Mouse (Mus musculus) heart, embryonic 13.5 days (tissue): ENCODE results near the gene Bmp7. TPM values are rescaled to one million over a fixed set of nuclear protein-coding genes. Genes with fewer than 3 reads are reported as not detected.

Experiments used
- ATAC-seq: fragments of 200-750 bp; cut with Nextera tagmentation; 2 replicates; pipeline ENCODE4 v1.8.0; 2017; ENCODE audit warnings: moderate TSS enrichment; ENCODE audit not compliant: insufficient number of reproducible peaks, low FRiP score, low TSS enrichment; ENCODE audit errors: extremely low read depth
- H3K27ac ChIP-seq: fragments of 300-500 bp; sonication (generic); replicated peaks from 2 replicates; pipeline ENCODE4 v1.5.1; 2015; ENCODE audit warnings: moderate library complexity, mild to moderate bottlenecking, inconsistent platforms
- H3K27me3 ChIP-seq: fragments of 300-500 bp; sonication (generic); replicated peaks from 2 replicates; pipeline ENCODE4 v1.6.1; 2015; ENCODE audit warnings: mild to moderate bottlenecking, inconsistent platforms
- H3K36me3 ChIP-seq: fragments of 300-500 bp; sonication (generic); 2 replicates; pipeline ENCODE4 v1.6.1; 2015; ENCODE audit warnings: mild to moderate bottlenecking, inconsistent platforms
- H3K4me1 ChIP-seq: fragments of 300-500 bp; sonication (generic); 2 replicates; pipeline ENCODE4 v1.6.1; 2015; ENCODE audit warnings: inconsistent platforms
- H3K4me2 ChIP-seq: fragments of 300-500 bp; sonication (generic); 2 replicates; pipeline ENCODE4 v1.6.1; 2015; ENCODE audit warnings: inconsistent platforms, mild to moderate bottlenecking, moderate library complexity
- H3K4me3 ChIP-seq: fragments of 300-500 bp; sonication (generic); 2 replicates; pipeline ENCODE4 v1.5.1; 2015; ENCODE audit warnings: moderate library complexity, mild to moderate bottlenecking, inconsistent platforms
- H3K9ac ChIP-seq: fragments of 300-500 bp; sonication (generic); 2 replicates; pipeline ENCODE4 v1.6.1; 2015; ENCODE audit warnings: inconsistent platforms, mild to moderate bottlenecking, moderate library complexity
- H3K9me3 ChIP-seq: fragments of 300-500 bp; sonication (generic); 2 replicates; pipeline ENCODE4 v1.6.1; 2016; ENCODE audit warnings: inconsistent platforms
- WGBS: fragments of 180-500 bp; shearing (Covaris S2); methylation state at CpG from one replicate; pipeline ENCODE4 v1.1.7; 2015; ENCODE audit warnings: mixed read lengths; 5-methylcytosine and 5-hydroxymethylcytosine counted together
- polyA plus RNA-seq: library from polyadenylated mRNA; unstranded; fragments of >200 nt; fragmentation: Nextera tagmentation; extraction: Ambion mirVana; gene quantifications from 2 replicates; pipeline ENCODE4 v1.2.1, GENCODE M21; 2015

The Bmp7 gene
- polyA plus RNA-seq, 1 experiment from 2014 or later, result 40.3 TPM

DNA sequence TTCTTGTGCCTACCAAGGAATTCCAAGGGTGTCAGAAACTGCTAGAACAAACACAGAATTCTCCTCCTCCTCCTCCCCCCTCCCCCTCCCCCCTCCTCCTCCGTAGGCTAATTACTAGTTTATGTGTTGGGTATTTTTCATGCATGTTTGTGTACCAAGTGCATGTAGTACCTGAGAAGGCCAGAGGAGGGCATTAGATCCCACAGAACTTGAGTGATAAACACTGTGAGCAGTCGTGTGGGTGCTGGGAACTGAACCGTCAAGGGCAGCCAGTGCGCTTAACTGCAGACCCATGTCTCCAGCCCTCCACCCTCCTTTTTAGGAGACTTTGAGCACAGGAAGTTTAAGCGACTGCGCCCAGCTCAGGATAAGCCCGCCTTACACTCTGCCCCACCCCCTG is 75.6 kb downstream of the Bmp7 start:
- H3K9me3 ChIP-seq, result peaks cover 4% of the 10 kb centered on the region; the same call in 1 of the 2 replicates
- 90% methylated on average over 7 of the region's 7 CpGs for WGBS
- no peak for ATAC-seq
- H3K4me3 ChIP-seq, result no peak overlapping the region
- H3K36me3 ChIP-seq, result peaks cover 13% of the 10 kb centered on the region
- no peak overlapping the region for H3K4me2 ChIP-seq
- no peak overlapping the region for H3K9ac ChIP-seq
- peaks cover 78% of the 10 kb centered on the region for H3K4me1 ChIP-seq
- H3K27me3 ChIP-seq, result 0 out of 2 replicates have a peak, but pooled peaks cover 4% of the 10 kb centered on the region
- peak overlapping the region; percentile 79 for H3K27ac ChIP-seq

DNA sequence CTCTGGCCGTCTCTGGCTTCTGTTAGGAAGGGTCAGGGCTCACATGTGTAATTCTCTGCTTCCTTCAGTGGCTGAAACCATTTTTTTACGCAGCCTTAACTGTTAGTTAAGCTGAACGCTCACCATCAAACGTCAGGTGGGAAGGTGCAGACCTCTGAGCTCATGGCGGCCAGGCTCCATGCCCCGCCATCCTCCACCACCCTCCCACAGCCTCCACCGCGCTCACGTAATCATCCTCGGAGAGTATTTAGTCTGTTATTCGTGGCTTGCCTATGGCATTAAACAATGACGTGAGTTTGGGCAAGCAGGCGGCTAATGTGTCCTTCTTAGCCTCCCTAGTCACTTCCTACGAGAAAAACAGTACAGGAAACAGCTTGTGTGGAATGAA is 76.7 kb downstream of the Bmp7 start:
- peak overlapping the region; percentile 65 for H3K9ac ChIP-seq
- peak overlapping the region; percentile 19 for H3K4me3 ChIP-seq
- H3K36me3 ChIP-seq, result peaks cover 3% of the 10 kb centered on the region
- 0 out of 2 replicates have a peak, but pooled peaks cover 4% of the 10 kb centered on the region for H3K27me3 ChIP-seq
- peak overlapping the region; percentile 93 for H3K27ac ChIP-seq
- peak overlapping the region; percentile 58 for H3K4me2 ChIP-seq
- 31% methylated on average over 14 of the region's 14 CpGs for WGBS
- peaks cover 82% of the 10 kb centered on the region for H3K4me1 ChIP-seq
- H3K9me3 ChIP-seq, result peaks cover 4% of the 10 kb centered on the region; the same call in 1 of the 2 replicates
- ATAC-seq, result no peak

DNA sequence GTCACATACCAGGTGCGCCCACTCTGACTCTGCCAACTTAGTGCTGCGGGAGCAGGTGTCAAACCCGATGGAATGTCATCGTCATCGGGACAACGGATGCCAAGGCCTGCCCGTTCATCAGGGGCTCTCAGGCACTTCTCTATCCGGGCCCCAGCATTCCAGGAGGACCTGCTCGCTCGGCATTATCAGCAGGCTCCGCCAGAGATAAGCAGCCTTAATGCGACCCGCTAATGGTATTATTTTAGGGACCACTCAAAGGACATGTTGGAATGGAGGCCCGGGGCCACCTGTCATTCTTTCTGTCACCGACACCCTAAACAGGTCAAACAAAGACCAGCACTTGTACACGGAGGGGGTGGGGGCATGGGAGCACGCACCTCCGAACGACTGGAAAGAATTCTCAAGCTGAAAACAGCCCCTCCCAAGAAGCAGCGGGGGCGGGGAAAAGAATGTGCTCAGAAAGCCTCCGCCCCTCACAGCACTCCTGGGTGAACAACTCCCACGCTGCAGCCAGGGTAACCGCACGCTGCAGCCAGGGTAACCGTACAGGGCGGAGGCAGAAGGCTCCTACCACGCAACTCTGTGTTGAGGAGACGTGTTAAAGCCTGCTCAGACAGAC is 77.2 kb downstream of the Bmp7 start:
- peak overlapping the region; percentile 58 for H3K4me2 ChIP-seq
- H3K27me3 ChIP-seq, result 0 out of 2 replicates have a peak, but pooled peaks cover 4% of the 10 kb centered on the region
- ATAC-seq, result peak; percentile 73
- peaks cover 82% of the 10 kb centered on the region for H3K4me1 ChIP-seq
- WGBS, result 3% methylated on average over 29 of the region's 29 CpGs
- peaks cover 4% of the 10 kb centered on the region; the same call in 1 of the 2 replicates for H3K9me3 ChIP-seq
- H3K27ac ChIP-seq, result peak overlapping the region; percentile 93
- peak overlapping the region; percentile 65; the same call in 1 of the 2 replicates for H3K9ac ChIP-seq
- peak overlapping the region; percentile 19 for H3K4me3 ChIP-seq
- H3K36me3 ChIP-seq, result no peaks in the 10 kb centered on the region

DNA sequence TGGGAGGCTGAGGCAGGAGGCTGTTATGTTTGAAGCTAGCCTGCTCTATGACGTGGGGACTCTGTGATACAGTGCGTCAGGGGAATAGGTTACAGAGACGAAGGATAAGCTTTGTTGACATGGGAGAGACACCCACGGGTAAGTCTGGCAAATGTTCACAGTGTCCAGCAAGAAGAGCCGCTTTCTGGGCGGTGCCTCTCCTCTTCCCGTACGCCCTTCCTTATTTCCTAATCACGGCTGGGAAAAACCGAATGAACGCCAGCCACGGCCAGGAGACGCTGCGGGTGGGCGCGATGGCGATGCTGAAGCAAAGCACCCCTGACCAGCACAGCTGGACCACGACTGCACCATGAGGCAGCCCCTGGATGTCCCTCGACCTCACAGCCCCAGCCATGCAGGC is 77.7 kb downstream of the Bmp7 start:
- WGBS, result 22% methylated on average over 19 of the region's 19 CpGs
- H3K9me3 ChIP-seq, result peaks cover 4% of the 10 kb centered on the region; the same call in 1 of the 2 replicates
- H3K27me3 ChIP-seq, result 0 out of 2 replicates have a peak, but pooled peaks cover 4% of the 10 kb centered on the region
- no peaks in the 10 kb centered on the region for H3K36me3 ChIP-seq
- peak overlapping the region; percentile 19; the same call in 1 of the 2 replicates for H3K4me3 ChIP-seq
- H3K9ac ChIP-seq, result peak overlapping the region; percentile 55; the same call in 1 of the 2 replicates
- peak; percentile 23; the same call in 1 of the 2 replicates for ATAC-seq
- H3K4me2 ChIP-seq, result peak overlapping the region; percentile 58
- H3K4me1 ChIP-seq, result peaks cover 77% of the 10 kb centered on the region
- H3K27ac ChIP-seq, result peak overlapping the region; percentile 93

- H3K4me3 ChIP-seq, result no peak overlapping the region
- H3K9ac ChIP-seq, result peak overlapping the region; percentile 54
- 47% methylated on average over 14 of the region's 14 CpGs for WGBS
- H3K4me2 ChIP-seq, result no peak overlapping the region
- H3K27me3 ChIP-seq, result 0 out of 2 replicates have a peak, but pooled peaks cover 4% of the 10 kb centered on the region
- peak overlapping the region; percentile 93 for H3K27ac ChIP-seq
- peaks cover 72% of the 10 kb centered on the region for H3K4me1 ChIP-seq
- no peak for ATAC-seq
- no peaks in the 10 kb centered on the region for H3K36me3 ChIP-seq
- peaks cover 4% of the 10 kb centered on the region; the same call in 1 of the 2 replicates for H3K9me3 ChIP-seq
Measured at GRCm38 (mm10) chr2:172861590-172861989, 78.5 kb downstream of the Bmp7 start.

- WGBS, result 76% methylated on average over 8 of the region's 8 CpGs
Measured at GRCm38 (mm10) chr2:172860593-172860992, 79.5 kb downstream of the Bmp7 start.

GRCm38 (mm10) chr2:172860104-172860503 is 80.0 kb downstream of the Bmp7 start:
- no peak for ATAC-seq
- H3K4me2 ChIP-seq, result no peak overlapping the region
- H3K4me3 ChIP-seq, result no peak overlapping the region
- peaks cover 4% of the 10 kb centered on the region; the same call in 1 of the 2 replicates for H3K9me3 ChIP-seq
- H3K4me1 ChIP-seq, result peaks cover 65% of the 10 kb centered on the region
- no peak overlapping the region for H3K9ac ChIP-seq
- H3K27ac ChIP-seq, result 0 out of 2 replicates have a peak overlapping the region, but pooled peaks have one; percentile 12
- H3K36me3 ChIP-seq, result no peaks in the 10 kb centered on the region
- 0 out of 2 replicates have a peak, but pooled peaks cover 4% of the 10 kb centered on the region for H3K27me3 ChIP-seq
- 80% methylated on average over 7 of the region's 7 CpGs for WGBS

More at GRCm38 (mm10) chr2:172860593-172860992, 79.5 kb downstream of the Bmp7 start:
- H3K9me3 ChIP-seq, result peaks cover 4% of the 10 kb centered on the region; the same call in 1 of the 2 replicates
- H3K9ac ChIP-seq, result peak overlapping the region; percentile 54; the same call in 1 of the 2 replicates
- H3K4me1 ChIP-seq, result peaks cover 70% of the 10 kb centered on the region
- no peak overlapping the region for H3K4me2 ChIP-seq
- peak overlapping the region; percentile 93; the same call in 1 of the 2 replicates for H3K27ac ChIP-seq
- no peaks in the 10 kb centered on the region for H3K36me3 ChIP-seq
- no peak overlapping the region for H3K4me3 ChIP-seq
- H3K27me3 ChIP-seq, result 0 out of 2 replicates have a peak, but pooled peaks cover 4% of the 10 kb centered on the region
- no peak for ATAC-seq

DNA sequence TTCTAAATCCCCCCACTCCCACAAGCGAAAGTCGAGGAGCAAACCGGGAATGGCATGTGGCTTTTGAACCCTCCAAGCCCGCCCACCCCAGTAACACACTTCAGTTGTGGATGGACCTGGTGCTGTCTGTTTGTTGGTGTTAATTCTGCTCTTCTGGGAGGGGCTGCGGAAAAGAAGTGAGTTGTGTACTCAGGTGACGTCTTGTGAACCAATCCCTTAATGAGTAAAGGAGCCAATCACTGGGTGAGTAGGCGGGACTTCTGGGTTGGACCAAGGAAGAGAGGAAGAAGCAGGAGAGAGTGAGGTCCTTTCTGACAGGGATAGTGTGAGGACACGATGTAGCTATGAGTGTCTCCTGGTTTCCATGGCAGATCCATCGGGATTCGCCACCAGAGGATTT is 83.1 kb downstream of the Bmp7 start:
- no peaks in the 10 kb centered on the region for H3K9me3 ChIP-seq

GRCm38 (mm10) chr2:172856549-172856948 is 83.6 kb downstream of the Bmp7 start:
- Histone ChIP-seq H3K9me3 (no peaks in the 10 kb centered on the region), H3K27me3 (no peaks in the 10 kb centered on the region), H3K27ac (no peak overlapping the region), H3K4me1 (peaks cover 45% of the 10 kb centered on the region), H3K4me3 (no peak overlapping the region), H3K36me3 (no peaks in the 10 kb centered on the region), H3K9ac (peak overlapping the region; percentile 30), H3K4me2 (no peak overlapping the region)
- ATAC-seq, result no peak
- 63% methylated on average over 2 of the region's 2 CpGs for WGBS

More for the DNA sequence above, 83.1 kb downstream of the Bmp7 start:
- Histone ChIP-seq H3K36me3 (no peaks in the 10 kb centered on the region), H3K4me2 (no peak overlapping the region), H3K27ac (no peak overlapping the region), H3K4me3 (no peak overlapping the region), H3K9ac (peak overlapping the region; percentile 30; the same call in 1 of the 2 replicates), H3K27me3 (0 out of 2 replicates have a peak, but pooled peaks cover 4% of the 10 kb centered on the region), H3K4me1 (peaks cover 47% of the 10 kb centered on the region)
- ATAC-seq, result no peak
- 70% methylated on average over 10 of the region's 10 CpGs for WGBS

GRCm38 (mm10) chr2:172854136-172854535 is 86.0 kb downstream of the Bmp7 start:
- Histone ChIP-seq H3K27me3 (peaks cover 9% of the 10 kb centered on the region; the same call in 1 of the 2 replicates), H3K4me3 (no peak overlapping the region), H3K4me1 (peaks cover 28% of the 10 kb centered on the region), H3K9ac (no peak overlapping the region), H3K9me3 (no peaks in the 10 kb centered on the region), H3K4me2 (no peak overlapping the region), H3K36me3 (no peaks in the 10 kb centered on the region), H3K27ac (no peak overlapping the region)
- no peak for ATAC-seq
- 48% methylated on average over 2 of the region's 2 CpGs for WGBS

DNA sequence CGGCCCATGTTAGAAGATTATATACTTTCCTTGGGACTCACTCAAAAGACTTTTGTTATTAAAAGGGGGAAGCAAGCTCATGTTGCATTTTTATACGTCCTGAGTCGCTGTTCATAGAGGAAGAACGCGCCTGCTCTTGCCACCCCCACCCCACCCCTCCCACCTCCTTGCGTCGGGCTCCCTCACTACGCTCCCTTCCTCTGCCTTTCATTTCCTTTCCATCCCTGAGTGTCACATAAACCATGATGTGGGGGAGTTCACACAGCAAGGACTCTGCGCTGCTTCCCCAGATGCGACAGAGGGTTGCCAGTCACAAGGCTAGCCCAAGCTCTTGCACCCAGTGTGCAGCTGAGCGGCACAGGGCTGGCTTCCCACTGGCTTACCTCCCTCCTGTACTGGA is 88.3 kb downstream of the Bmp7 start:
- Histone ChIP-seq H3K4me1 (peaks cover 33% of the 10 kb centered on the region), H3K4me2 (no peak overlapping the region), H3K9ac (no peak overlapping the region), H3K4me3 (no peak overlapping the region), H3K27me3 (peaks cover 9% of the 10 kb centered on the region; the same call in 1 of the 2 replicates), H3K27ac (no peak overlapping the region), H3K9me3 (no peaks in the 10 kb centered on the region), H3K36me3 (no peaks in the 10 kb centered on the region)
- WGBS, result 68% methylated on average over 11 of the region's 11 CpGs
- no peak for ATAC-seq
